Mouse (Mus musculus): Measurements from ENCODE around the gene Manf. TPM values are rescaled to one million over a fixed set of nuclear protein-coding genes. Genes with fewer than 3 reads are reported as not detected.

Manf gene
- total RNA-seq (2017): 55.9 and 59.3 TPM in 2 replicates

GRCm38 (mm10) chr9:106891829-106892551 lies at the start of gene Manf:
Manf (minus strand) TSS chr9:106891979.
- peak; percentile 91 for ATAC-seq (ENCODE audit: extremely low read depth, insufficient number of reproducible peaks, low FRiP score, poor library complexity, severe bottlenecking)

GRCm38 (mm10) chr9:106934998-106935397 lies 43.2 kb upstream of the Manf start:
- no peak for ATAC-seq (ENCODE audit: extremely low read depth, insufficient number of reproducible peaks, low FRiP score, poor library complexity, severe bottlenecking)

- no peak for ATAC-seq (ENCODE audit: extremely low read depth, insufficient number of reproducible peaks, low FRiP score, poor library complexity, severe bottlenecking)
Observed at GRCm38 (mm10) chr9:106914878-106915277, 23.1 kb upstream of the Manf start.

- no peak for ATAC-seq (ENCODE audit: extremely low read depth, insufficient number of reproducible peaks, low FRiP score, poor library complexity, severe bottlenecking)
Observed at GRCm38 (mm10) chr9:106913759-106914158, 22.0 kb upstream of the Manf start.

GRCm38 (mm10) chr9:106911624-106912023 lies 19.8 kb upstream of the Manf start:
- no peak for ATAC-seq (ENCODE audit: extremely low read depth, insufficient number of reproducible peaks, low FRiP score, poor library complexity, severe bottlenecking)

GRCm38 (mm10) chr9:106908715-106909114 lies 16.9 kb upstream of the Manf start:
- no peak for ATAC-seq (ENCODE audit: extremely low read depth, insufficient number of reproducible peaks, low FRiP score, poor library complexity, severe bottlenecking)

- no peak for ATAC-seq (ENCODE audit: extremely low read depth, insufficient number of reproducible peaks, low FRiP score, poor library complexity, severe bottlenecking)
Observed at GRCm38 (mm10) chr9:106908174-106908573, 16.4 kb upstream of the Manf start.

GRCm38 (mm10) chr9:106906597-106906996 lies 14.8 kb upstream of the Manf start:
- ATAC-seq (ENCODE audit: extremely low read depth, insufficient number of reproducible peaks, low FRiP score, poor library complexity, severe bottlenecking): no peak

- 0 out of 2 replicates have a peak, but pooled peaks have one; percentile 23 for ATAC-seq (ENCODE audit: extremely low read depth, insufficient number of reproducible peaks, low FRiP score, poor library complexity, severe bottlenecking)
Observed at GRCm38 (mm10) chr9:106903791-106904134, 12.0 kb upstream of the Manf start.

GRCm38 (mm10) chr9:106903099-106903790 lies 11.5 kb upstream of the Manf start:
- ATAC-seq (ENCODE audit: extremely low read depth, insufficient number of reproducible peaks, low FRiP score, poor library complexity, severe bottlenecking): no peak

GRCm38 (mm10) chr9:106901596-106901995 lies 9.8 kb upstream of the Manf start:
- ATAC-seq (ENCODE audit: extremely low read depth, insufficient number of reproducible peaks, low FRiP score, poor library complexity, severe bottlenecking): no peak

- no peak for ATAC-seq (ENCODE audit: extremely low read depth, insufficient number of reproducible peaks, low FRiP score, poor library complexity, severe bottlenecking)
Observed at GRCm38 (mm10) chr9:106898901-106899300, 7.1 kb upstream of the Manf start.

- ATAC-seq (ENCODE audit: extremely low read depth, insufficient number of reproducible peaks, low FRiP score, poor library complexity, severe bottlenecking): no peak
Observed at GRCm38 (mm10) chr9:106893327-106893726, 1.5 kb upstream of the Manf start.

GRCm38 (mm10) chr9:106892552-106892875 lies 735 bp upstream of the Manf start:
- ATAC-seq (ENCODE audit: extremely low read depth, insufficient number of reproducible peaks, low FRiP score, poor library complexity, severe bottlenecking): no peak

- ATAC-seq (ENCODE audit: extremely low read depth, insufficient number of reproducible peaks, low FRiP score, poor library complexity, severe bottlenecking): no peak
Observed at GRCm38 (mm10) chr9:106891341-106891741, 438 bp downstream of the Manf start.

- ATAC-seq (ENCODE audit: extremely low read depth, insufficient number of reproducible peaks, low FRiP score, poor library complexity, severe bottlenecking): no peak
Observed at GRCm38 (mm10) chr9:106890496-106891240, 1.1 kb downstream of the Manf start.

GRCm38 (mm10) chr9:106889321-106889720 lies 2.5 kb downstream of the Manf start:
- no peak for ATAC-seq (ENCODE audit: extremely low read depth, insufficient number of reproducible peaks, low FRiP score, poor library complexity, severe bottlenecking)

GRCm38 (mm10) chr9:106888346-106888745 lies 3.4 kb downstream of the Manf start:
- ATAC-seq (ENCODE audit: extremely low read depth, insufficient number of reproducible peaks, low FRiP score, poor library complexity, severe bottlenecking): no peak

GRCm38 (mm10) chr9:106886828-106887702 lies 4.7 kb downstream of the Manf start, which contains the start of gene Rbm15b:
Rbm15b (minus strand) TSS chr9:106887428.
- ATAC-seq (ENCODE audit: extremely low read depth, insufficient number of reproducible peaks, low FRiP score, poor library complexity, severe bottlenecking): peak; percentile 65

Measured in neutrophil, adult 5-6 weeks (primary cell).